Mouse (Mus musculus) neutrophil, adult 83 days (primary cell): ENCODE measurements around the gene Kif9. TPM values are rescaled to one million over a fixed set of nuclear protein-coding genes. Genes with fewer than 3 reads are reported as not detected.

Source experiments
- total RNA-seq, 2 experiments: library from RNA; stranded (reverse); gene quantifications; one replicate each; pipeline ENCODE4 v1.2.4; 2023

Gene Kif9
- 1 to 10 TPM; 1.2 to 1.3 TPM for total RNA-seq

GRCm38 (mm10) chr9:110476124-110477091, at the start of gene Kif9, which contains the start of gene Klhl18:
TSS of gene Kif9 (plus strand) at chr9:110476958.
TSS of gene Klhl18 (minus strand) at chr9:110476694.

GRCm38 (mm10) chr9:110532538-110533291, 56.0 kb downstream of the Kif9 start, which contains the start of gene Setd2:
TSS of gene Setd2 (plus strand) at chr9:110532597.

Other genes with a start within 250 kb of the Kif9 start
- under 1 TPM; 0.22 to 0.35 TPM for gene Cspg5, start 233.2 kb upstream of the Kif9 start, total RNA-seq
- 1 to 10 TPM; 3.4 to 4.1 TPM for gene Elp6, start 171.8 kb upstream of the Kif9 start, total RNA-seq
- gene Scap, start 143.7 kb upstream of the Kif9 start, total RNA-seq: 10 to 100 TPM; 24.4 to 28.4 TPM
- gene Ptpn23, start 68.7 kb upstream of the Kif9 start, total RNA-seq: 10 to 100 TPM; 24.0 to 37.9 TPM
- over 10,000 TPM; 16,812 to 17,778 TPM for gene Ngp, start 57.2 kb upstream of the Kif9 start, total RNA-seq
- 10 to 100 TPM; 26.5 to 33.3 TPM for gene Klhl18, start 264 bp upstream of the Kif9 start, total RNA-seq
- 100 to 1,000 TPM in 1 of 2 experiments, 10 to 100 TPM in 1; 86.6 to 102 TPM for gene Setd2, start 55.6 kb downstream of the Kif9 start, total RNA-seq
- 1 to 10 TPM; 8.0 to 8.6 TPM for gene Nradd, start 147.5 kb downstream of the Kif9 start, total RNA-seq
- gene Nbeal2, start 177.2 kb downstream of the Kif9 start, total RNA-seq: 100 to 1,000 TPM; 266 to 300 TPM
- gene Ccdc12, start 179.5 kb downstream of the Kif9 start, total RNA-seq: 100 to 1,000 TPM; 128 to 154 TPM